Mouse (Mus musculus): ENCODE data around the gene Rin3. TPM values are rescaled to one million over a fixed set of nuclear protein-coding genes. Genes with fewer than 3 reads are reported as not detected.

The Rin3 gene
- total and polyA plus RNA-seq, 2 experiments from 2014 or later: 4.6 to 13.4 TPM

DNA sequence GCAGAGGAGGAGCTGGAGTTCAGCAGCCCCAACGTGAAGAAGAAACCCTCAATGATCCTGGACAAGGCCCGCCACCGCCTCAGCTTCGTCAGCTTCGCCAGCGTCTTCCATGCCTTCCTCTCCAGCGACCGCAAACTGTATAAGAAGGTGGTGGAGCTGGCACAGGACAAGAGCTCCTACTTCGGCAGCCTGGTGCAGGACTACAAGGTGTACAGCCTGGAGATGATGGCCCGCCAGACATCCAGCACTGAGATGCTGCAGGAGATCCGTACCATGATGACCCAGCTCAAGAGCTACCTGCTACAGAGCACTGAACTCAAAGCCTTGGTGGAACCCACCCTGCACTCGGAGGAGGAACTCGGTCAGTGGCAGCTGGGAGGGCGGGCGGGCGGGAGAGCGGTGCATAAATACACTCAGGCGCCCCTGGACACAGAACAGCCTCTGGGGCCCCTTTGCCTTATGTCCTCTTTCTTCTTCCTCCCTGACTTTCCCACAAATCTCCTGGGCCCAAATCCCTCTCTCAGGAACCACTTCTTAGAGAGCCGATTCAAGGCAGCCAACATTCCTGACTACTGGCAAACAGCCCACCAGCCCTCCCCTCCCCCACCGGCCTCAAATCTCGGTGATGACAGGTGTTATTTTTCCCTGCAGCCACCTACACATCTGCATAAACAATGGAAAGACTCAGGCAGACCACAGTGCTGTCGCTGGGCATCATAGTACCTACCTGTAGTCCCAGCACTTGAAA, 86.8 kb downstream of the Rin3 start:
- Histone ChIP-seq H3K27me3 (ENCODE audit: control insufficient read depth, insufficient read depth, low read length) (no peaks in the 10 kb centered on the region), H3K27ac (ENCODE audit: low read depth) (no peak overlapping the region), H3K9ac (replicated peaks; ENCODE audit: low read depth, low read length) (no peak overlapping the region), H3K4me1 (ENCODE audit: control insufficient read depth, insufficient read depth) (peaks cover 9% of the 10 kb centered on the region), H3K36me3 (replicated peaks; ENCODE audit: control insufficient read depth, insufficient read depth, low read length) (peaks cover 46% of the 10 kb centered on the region), H3K4me2 (ENCODE audit: low read depth, low read length) (no peak overlapping the region), H3K9me3 (replicated peaks; ENCODE audit: control insufficient read depth, low read length) (no peaks in the 10 kb centered on the region), H3K4me3 (ENCODE audit: low read depth, low read length) (no peak overlapping the region)
- ATAC-seq (ENCODE audit: insufficient read depth, low read depth) (no peak; the same call in 1 of the 2 replicates), DNase-seq (ENCODE audit: low spot score) (no peak)
- TF ChIP-seq EP300 (IDR thresholded peaks at IDR 0.05; ENCODE audit: low read depth) (no peak), CTCF (IDR thresholded peaks at IDR 0.05; ENCODE audit: low read depth) (no peak)
- 44% methylated on average over 21 of the region's 22 CpGs for WGBS

DNA sequence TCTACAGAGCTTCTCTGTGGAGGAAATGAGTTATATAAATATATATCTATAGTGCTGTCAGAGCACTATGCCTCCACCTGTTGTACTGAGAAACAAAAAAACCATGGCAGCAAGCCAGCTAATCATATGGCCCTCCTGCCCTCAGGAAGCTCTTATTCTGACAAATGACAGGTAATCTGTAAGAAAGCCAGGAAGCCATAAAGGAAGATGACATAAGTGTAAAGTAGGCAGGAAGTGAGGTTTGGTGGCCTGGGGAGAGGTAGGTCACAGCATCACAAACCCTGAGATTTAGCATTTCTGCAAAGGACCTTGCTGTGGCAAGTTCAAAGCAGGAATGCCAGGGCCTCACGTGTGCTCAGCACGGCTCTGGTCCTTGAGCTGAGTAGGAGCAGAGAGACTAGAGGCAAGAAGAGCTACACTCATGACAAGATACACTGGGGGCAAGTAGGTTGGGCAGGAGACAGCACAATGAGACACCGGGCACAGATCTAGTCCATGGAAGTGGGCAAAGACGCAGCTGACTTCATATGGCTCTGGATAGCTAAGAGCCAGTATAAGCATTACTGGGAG, 88.2 kb downstream of the Rin3 start:
- H3K4me3 ChIP-seq (ENCODE audit: low read depth, low read length): no peak overlapping the region
- WGBS: 85% methylated on average over 4 of the region's 4 CpGs
- no peaks in the 10 kb centered on the region for H3K27me3 ChIP-seq (ENCODE audit: control insufficient read depth, insufficient read depth, low read length)
- DNase-seq (ENCODE audit: low spot score) (no peak), ATAC-seq (ENCODE audit: insufficient read depth, low read depth) (no peak)
- TF ChIP-seq CTCF (IDR thresholded peaks at IDR 0.05; ENCODE audit: low read depth) (no peak), EP300 (IDR thresholded peaks at IDR 0.05; ENCODE audit: low read depth) (no peak)
- H3K9me3 ChIP-seq (replicated peaks; ENCODE audit: control insufficient read depth, low read length): no peaks in the 10 kb centered on the region
- no peak overlapping the region for H3K9ac ChIP-seq (replicated peaks; ENCODE audit: low read depth, low read length)
- H3K4me2 ChIP-seq (ENCODE audit: low read depth, low read length): no peak overlapping the region
- peaks cover 49% of the 10 kb centered on the region for H3K36me3 ChIP-seq (replicated peaks; ENCODE audit: control insufficient read depth, insufficient read depth, low read length)
- peaks cover 15% of the 10 kb centered on the region for H3K4me1 ChIP-seq (ENCODE audit: control insufficient read depth, insufficient read depth)
- no peak overlapping the region for H3K27ac ChIP-seq (ENCODE audit: low read depth)

DNA sequence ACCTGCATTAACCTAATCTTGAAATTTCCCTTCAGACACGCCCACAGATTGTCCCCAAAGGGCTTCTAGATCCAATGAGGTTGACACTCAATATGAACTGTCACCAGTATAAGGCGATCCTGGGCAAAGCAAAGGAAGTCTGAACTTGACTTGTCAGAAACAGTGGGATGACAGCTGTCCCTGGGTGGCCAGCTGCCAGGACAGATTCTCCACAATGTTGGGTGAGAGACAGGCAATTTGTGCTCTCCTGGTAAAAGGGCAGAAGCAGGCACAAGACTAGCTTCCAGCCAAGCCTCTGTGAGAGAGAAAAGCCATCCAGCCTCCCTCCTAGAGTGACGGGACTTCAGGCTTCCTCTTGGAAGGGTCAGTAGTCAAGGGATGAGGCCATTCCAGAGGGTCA, 89.5 kb downstream of the Rin3 start:
- H3K36me3 ChIP-seq (replicated peaks; ENCODE audit: control insufficient read depth, insufficient read depth, low read length): peaks cover 45% of the 10 kb centered on the region
- no peak overlapping the region for H3K27ac ChIP-seq (ENCODE audit: low read depth)
- H3K27me3 ChIP-seq (ENCODE audit: control insufficient read depth, insufficient read depth, low read length): no peaks in the 10 kb centered on the region
- H3K9me3 ChIP-seq (replicated peaks; ENCODE audit: control insufficient read depth, low read length): no peaks in the 10 kb centered on the region
- no peak overlapping the region for H3K9ac ChIP-seq (replicated peaks; ENCODE audit: low read depth, low read length)
- no peak for DNase-seq (ENCODE audit: low spot score)
- H3K4me1 ChIP-seq (ENCODE audit: control insufficient read depth, insufficient read depth): peaks cover 15% of the 10 kb centered on the region
- no peak overlapping the region for H3K4me2 ChIP-seq (ENCODE audit: low read depth, low read length)
- TF ChIP-seq EP300 (IDR thresholded peaks at IDR 0.05; ENCODE audit: low read depth) (no peak), CTCF (IDR thresholded peaks at IDR 0.05; ENCODE audit: low read depth) (no peak)
- ATAC-seq (ENCODE audit: insufficient read depth, low read depth): no peak
- WGBS: 73% methylated on average over 3 of the region's 3 CpGs
- no peak overlapping the region for H3K4me3 ChIP-seq (ENCODE audit: low read depth, low read length)

DNA sequence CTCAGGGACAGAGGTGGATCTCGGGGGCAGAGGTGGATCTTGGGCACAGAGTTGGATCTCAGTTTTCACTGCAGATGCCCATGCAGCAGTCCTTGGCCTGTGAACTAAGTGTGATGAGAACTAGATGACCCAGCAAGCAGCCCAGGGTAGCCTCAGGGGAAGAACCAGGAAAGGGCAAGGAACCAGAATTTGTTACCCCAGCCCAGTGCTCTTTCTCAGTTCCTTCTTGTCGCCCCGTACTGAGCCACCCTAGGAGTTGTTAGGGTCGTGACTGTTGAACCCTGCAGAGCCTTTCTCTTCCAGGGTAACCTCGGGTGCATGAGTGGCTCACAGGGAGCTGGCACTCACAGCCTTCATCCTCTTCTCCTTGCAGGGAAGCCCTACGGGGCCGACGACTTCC, 99.3 kb downstream of the Rin3 start:
- no peaks in the 10 kb centered on the region for H3K4me1 ChIP-seq (ENCODE audit: control insufficient read depth, insufficient read depth)
- H3K4me2 ChIP-seq (ENCODE audit: low read depth, low read length): no peak overlapping the region
- no peak overlapping the region for H3K9ac ChIP-seq (replicated peaks; ENCODE audit: low read depth, low read length)
- H3K36me3 ChIP-seq (replicated peaks; ENCODE audit: control insufficient read depth, insufficient read depth, low read length): peaks cover 50% of the 10 kb centered on the region
- no peak for ATAC-seq (ENCODE audit: insufficient read depth, low read depth)
- no peaks in the 10 kb centered on the region for H3K27me3 ChIP-seq (ENCODE audit: control insufficient read depth, insufficient read depth, low read length)
- no peaks in the 10 kb centered on the region for H3K9me3 ChIP-seq (replicated peaks; ENCODE audit: control insufficient read depth, low read length)
- TF ChIP-seq CTCF (IDR thresholded peaks at IDR 0.05; ENCODE audit: low read depth): no peak
- no peak for TF ChIP-seq EP300 (IDR thresholded peaks at IDR 0.05; ENCODE audit: low read depth)
- no peak overlapping the region for H3K4me3 ChIP-seq (ENCODE audit: low read depth, low read length)
- H3K27ac ChIP-seq (ENCODE audit: low read depth): no peak overlapping the region
- WGBS: 73% methylated on average over 8 of the region's 8 CpGs
- DNase-seq (ENCODE audit: low spot score): no peak

DNA sequence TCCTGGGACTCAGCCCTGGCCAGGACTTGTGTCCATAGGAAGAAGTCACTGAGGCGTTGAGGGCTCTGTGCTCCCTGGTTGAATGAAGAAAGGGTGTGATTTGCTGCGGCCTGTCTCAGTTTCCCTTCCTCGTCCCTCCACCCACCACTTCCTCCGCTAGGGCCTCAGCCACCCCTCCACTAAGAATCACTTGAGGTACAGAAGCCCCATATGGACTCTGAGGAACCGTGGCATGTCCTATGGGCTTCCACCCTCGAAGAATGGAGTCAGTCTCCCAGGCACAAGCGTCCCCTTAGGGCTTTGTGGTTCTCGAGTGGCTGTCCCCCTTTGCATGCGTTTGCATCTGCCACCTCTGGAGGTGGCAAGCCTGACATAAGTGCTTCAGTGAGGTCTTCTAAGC, 100.4 kb downstream of the Rin3 start:
- no peak for ATAC-seq (ENCODE audit: insufficient read depth, low read depth)

More for the DNA sequence above, 100.4 kb downstream of the Rin3 start:
- no peak for DNase-seq (ENCODE audit: low spot score)
- TF ChIP-seq CTCF (IDR thresholded peaks at IDR 0.05; ENCODE audit: low read depth): no peak
- no peak for TF ChIP-seq EP300 (IDR thresholded peaks at IDR 0.05; ENCODE audit: low read depth)
- H3K9ac ChIP-seq (replicated peaks; ENCODE audit: low read depth, low read length): no peak overlapping the region
- no peaks in the 10 kb centered on the region for H3K27me3 ChIP-seq (ENCODE audit: control insufficient read depth, insufficient read depth, low read length)
- H3K36me3 ChIP-seq (replicated peaks; ENCODE audit: control insufficient read depth, insufficient read depth, low read length): peaks cover 51% of the 10 kb centered on the region
- no peaks in the 10 kb centered on the region for H3K9me3 ChIP-seq (replicated peaks; ENCODE audit: control insufficient read depth, low read length)
- no peaks in the 10 kb centered on the region for H3K4me1 ChIP-seq (ENCODE audit: control insufficient read depth, insufficient read depth)
- H3K27ac ChIP-seq (ENCODE audit: low read depth): no peak overlapping the region
- H3K4me3 ChIP-seq (ENCODE audit: low read depth, low read length): no peak overlapping the region
- WGBS: 87% methylated on average over 9 of the region's 9 CpGs
- no peak overlapping the region for H3K4me2 ChIP-seq (ENCODE audit: low read depth, low read length)
